Mouse (Mus musculus): ENCODE results near the gene S100a2.

S100a2 gene

GRCm38 (mm10) chr3:90615911-90616310, 25.9 kb downstream of the S100a2 start:
- no peak for DNase-seq (ENCODE audit: low spot score in 2 of 2)

GRCm38 (mm10) chr3:90617586-90617985, 27.5 kb downstream of the S100a2 start:
- peak in 1 of 2 experiments; percentile 44 for DNase-seq (ENCODE audit: low spot score in 2 of 2)

GRCm38 (mm10) chr3:90621552-90621951, 31.5 kb downstream of the S100a2 start:
- no peak for DNase-seq (ENCODE audit: low spot score in 2 of 2)

GRCm38 (mm10) chr3:90623435-90624071, 33.5 kb downstream of the S100a2 start:
- no peak for DNase-seq (ENCODE audit: low spot score in 2 of 2)

GRCm38 (mm10) chr3:90625496-90625895, 35.4 kb downstream of the S100a2 start:
- no peak for DNase-seq (ENCODE audit: low spot score in 2 of 2)

- no peak for DNase-seq (ENCODE audit: low spot score in 2 of 2)
Observed at GRCm38 (mm10) chr3:90626266-90627021, 36.4 kb downstream of the S100a2 start.

- DNase-seq (ENCODE audit: low spot score in 2 of 2): no peak
Observed at GRCm38 (mm10) chr3:90627366-90627765, 37.3 kb downstream of the S100a2 start.

- DNase-seq (ENCODE audit: low spot score in 2 of 2): peak in 1 of 2 experiments; percentile 41
Observed at GRCm38 (mm10) chr3:90627807-90628206, 37.8 kb downstream of the S100a2 start.

GRCm38 (mm10) chr3:90629298-90629697, 39.3 kb downstream of the S100a2 start:
- DNase-seq (ENCODE audit: low spot score in 2 of 2): no peak

- DNase-seq (ENCODE audit: low spot score in 2 of 2): no peak
Observed at GRCm38 (mm10) chr3:90631984-90632383, 41.9 kb downstream of the S100a2 start.

GRCm38 (mm10) chr3:90638511-90639275, 48.6 kb downstream of the S100a2 start:
- DNase-seq (ENCODE audit: low spot score in 2 of 2): no peak

GRCm38 (mm10) chr3:90639511-90640154, 49.6 kb downstream of the S100a2 start:
- DNase-seq (ENCODE audit: low spot score in 2 of 2): peak; percentile 37 to 55

- DNase-seq (ENCODE audit: low spot score in 2 of 2): no peak
Observed at GRCm38 (mm10) chr3:90640981-90641380, 50.9 kb downstream of the S100a2 start.

All from natural killer cell, adult 2 months (primary cell).